Mouse (Mus musculus): ENCODE measurements around the gene Asic4.
A peak's percentile ranks its signal among the peaks of the same experiment; 100 is the strongest.

DNA sequence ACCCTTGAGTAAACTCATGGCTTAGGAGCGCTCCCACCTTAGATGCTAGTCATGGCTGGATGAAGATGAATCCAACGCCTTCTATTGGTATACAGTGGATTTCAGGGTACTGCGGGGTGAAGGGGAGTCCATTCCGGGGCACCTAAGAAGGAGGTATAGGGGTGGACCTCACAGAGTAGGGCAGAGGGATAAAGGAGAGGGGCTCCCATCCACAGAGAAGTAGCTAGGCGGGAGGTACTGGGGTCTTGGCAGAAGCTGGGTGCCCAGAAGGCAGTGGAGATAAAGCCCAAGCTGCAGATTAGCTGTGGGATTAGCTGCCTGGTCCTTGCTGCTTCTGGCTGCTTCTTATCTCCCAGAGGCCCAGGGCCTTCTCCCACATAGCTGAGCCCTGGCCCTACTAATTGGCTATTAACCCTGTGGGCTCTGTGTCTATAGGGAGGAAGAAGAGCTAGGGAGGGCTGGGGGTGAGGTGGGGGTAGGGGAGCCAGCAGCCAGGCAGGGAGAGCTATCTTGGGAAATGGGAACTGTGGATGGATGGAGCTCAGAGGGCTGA lies 13.5 kb downstream of the Asic4 start:
- TF ChIP-seq GATA1 (IDR thresholded peaks at IDR 0.05; ENCODE audit: low read length) (peak; percentile 69), TAL1 (IDR thresholded peaks at IDR 0.05; ENCODE audit: low read length) (peak; percentile 24; the same call in 1 of the 3 replicates)

Measured in erythroblast, embryonic 14.5 days (primary cell).